Mouse (Mus musculus) cerebellum, adult 9-10 months (tissue): ENCODE data around the gene Foxn3.

ENCODE experiments used
- DNase-seq: peaks from one replicate; pipeline ENCODE4 v3.0.0; 2022

Gene Foxn3

GRCm38 (mm10) chr12:99380124-99380523 is 183.3 kb downstream of the Foxn3 start:
- DNase-seq = no peak

- no peak for DNase-seq
Observed at GRCm38 (mm10) chr12:99378284-99378683, 185.1 kb downstream of the Foxn3 start.

GRCm38 (mm10) chr12:99377705-99378104 is 185.7 kb downstream of the Foxn3 start:
- no peak for DNase-seq

- no peak for DNase-seq
Observed at GRCm38 (mm10) chr12:99377069-99377468, 186.3 kb downstream of the Foxn3 start.

GRCm38 (mm10) chr12:99375878-99376454 is 187.4 kb downstream of the Foxn3 start:
- no peak for DNase-seq

GRCm38 (mm10) chr12:99375426-99375825 is 188.0 kb downstream of the Foxn3 start:
- no peak for DNase-seq

GRCm38 (mm10) chr12:99374099-99374600 is 189.2 kb downstream of the Foxn3 start:
- peak; percentile 87 for DNase-seq

- no peak for DNase-seq
Observed at GRCm38 (mm10) chr12:99373584-99373983, 189.8 kb downstream of the Foxn3 start.

- DNase-seq = no peak
Observed at GRCm38 (mm10) chr12:99371500-99371899, 191.9 kb downstream of the Foxn3 start.

GRCm38 (mm10) chr12:99368251-99368650 is 195.1 kb downstream of the Foxn3 start:
- DNase-seq = no peak

GRCm38 (mm10) chr12:99365999-99366398 is 197.4 kb downstream of the Foxn3 start:
- DNase-seq = no peak

- DNase-seq = peak; percentile 92
Observed at GRCm38 (mm10) chr12:99364201-99364600, 199.2 kb downstream of the Foxn3 start.

- DNase-seq = no peak
Observed at GRCm38 (mm10) chr12:99363024-99363423, 200.4 kb downstream of the Foxn3 start.

GRCm38 (mm10) chr12:99361752-99362132 is 201.6 kb downstream of the Foxn3 start:
- no peak for DNase-seq

- no peak for DNase-seq
Observed at GRCm38 (mm10) chr12:99360958-99361751, 202.2 kb downstream of the Foxn3 start.

GRCm38 (mm10) chr12:99358698-99359097 is 204.7 kb downstream of the Foxn3 start:
- no peak for DNase-seq

GRCm38 (mm10) chr12:99356660-99357059 is 206.7 kb downstream of the Foxn3 start:
- no peak for DNase-seq

GRCm38 (mm10) chr12:99353692-99354091 is 209.7 kb downstream of the Foxn3 start:
- DNase-seq = no peak

GRCm38 (mm10) chr12:99352583-99352982 is 210.8 kb downstream of the Foxn3 start:
- no peak for DNase-seq

GRCm38 (mm10) chr12:99352136-99352535 is 211.2 kb downstream of the Foxn3 start:
- no peak for DNase-seq

GRCm38 (mm10) chr12:99351731-99352130 is 211.7 kb downstream of the Foxn3 start:
- DNase-seq = no peak

- no peak for DNase-seq
Observed at GRCm38 (mm10) chr12:99349650-99349997, 213.8 kb downstream of the Foxn3 start.

- DNase-seq = no peak
Observed at GRCm38 (mm10) chr12:99348940-99349649, 214.3 kb downstream of the Foxn3 start.

GRCm38 (mm10) chr12:99347512-99347911 is 215.9 kb downstream of the Foxn3 start:
- no peak for DNase-seq
